Mouse (Mus musculus): Measurements from ENCODE around the gene Klc4. TPM values are rescaled to one million over a fixed set of nuclear protein-coding genes. Genes with fewer than 3 reads are reported as not detected.

The Klc4 gene
- polyA plus RNA-seq, 1 experiment from 2014 or later = 15.8 TPM

DNA sequence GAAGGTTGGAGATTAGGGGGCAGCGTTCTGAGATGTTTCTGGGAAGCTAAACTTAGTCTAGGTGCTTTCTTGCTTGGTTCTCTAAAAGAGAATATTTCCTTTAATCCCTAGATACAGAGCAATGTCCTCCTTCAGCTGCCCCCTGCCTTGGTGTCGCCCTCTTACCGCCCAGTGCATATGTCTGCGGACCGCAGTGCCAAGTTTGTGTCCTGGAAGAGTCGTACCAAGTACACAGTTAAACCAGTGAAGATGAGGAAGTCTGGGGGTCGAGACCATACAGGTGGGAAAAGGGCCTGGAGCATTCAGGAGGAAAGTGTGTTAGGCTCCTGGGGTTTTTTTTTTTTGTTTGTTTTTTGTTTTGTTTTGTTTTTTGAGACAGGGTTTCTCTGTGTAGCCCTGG is 1.5 kb upstream of the Klc4 start:
- Histone ChIP-seq H3K27ac (replicated peaks; ENCODE audit: low read depth, low read length) (no peak overlapping the region), H3K9me3 (ENCODE audit: control insufficient read depth, low read length) (no peaks in the 10 kb centered on the region), H3K4me2 (ENCODE audit: low read depth, low read length) (peak overlapping the region; percentile 73; the same call in 1 of the 2 replicates), H3K4me1 (ENCODE audit: control insufficient read depth, insufficient read depth, low read length) (peaks cover 29% of the 10 kb centered on the region), H3K4me3 (ENCODE audit: low read depth, low read length) (peak overlapping the region; percentile 77), H3K9ac (ENCODE audit: low read depth, low read length) (no peak overlapping the region), H3K27me3 (replicated peaks; ENCODE audit: control insufficient read depth, insufficient read depth, low read length) (no peaks in the 10 kb centered on the region), H3K36me3 (ENCODE audit: control insufficient read depth, insufficient read depth, low read length) (peaks cover 35% of the 10 kb centered on the region)
- WGBS = 89% methylated on average over 7 of the region's 7 CpGs
- no peak for ATAC-seq (ENCODE audit: low read depth)
- DNase-seq (ENCODE audit: low spot score) = no peak

DNA sequence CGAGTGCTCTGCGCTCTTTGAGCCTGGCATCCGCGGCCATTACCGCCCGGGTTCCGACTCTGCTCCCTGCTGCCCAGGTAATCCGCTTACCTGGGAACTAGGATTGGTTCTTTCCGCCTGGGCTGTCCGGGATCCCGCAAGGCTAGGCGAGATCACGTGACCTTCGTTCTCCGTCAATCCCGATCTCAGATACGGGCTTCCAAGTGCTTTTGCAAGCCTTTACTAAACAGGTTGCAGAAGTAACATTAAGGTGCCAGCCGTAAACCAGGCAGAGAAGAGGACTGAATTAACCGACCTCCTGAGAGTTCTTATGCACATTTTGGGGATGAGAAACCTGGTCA is 470 bp upstream of the Klc4 start:
- Histone ChIP-seq H3K4me3 (ENCODE audit: low read depth, low read length) (peak overlapping the region; percentile 77), H3K4me2 (ENCODE audit: low read depth, low read length) (peak overlapping the region; percentile 73), H3K36me3 (ENCODE audit: control insufficient read depth, insufficient read depth, low read length) (peaks cover 37% of the 10 kb centered on the region), H3K9ac (ENCODE audit: low read depth, low read length) (peak overlapping the region; percentile 87), H3K4me1 (ENCODE audit: control insufficient read depth, insufficient read depth, low read length) (peaks cover 19% of the 10 kb centered on the region), H3K27ac (replicated peaks; ENCODE audit: low read depth, low read length) (peak overlapping the region; percentile 79), H3K9me3 (ENCODE audit: control insufficient read depth, low read length) (no peaks in the 10 kb centered on the region), H3K27me3 (replicated peaks; ENCODE audit: control insufficient read depth, insufficient read depth, low read length) (no peaks in the 10 kb centered on the region)
- 0% methylated on average over 12 of the region's 19 CpGs for WGBS
- DNase-seq (ENCODE audit: low spot score) (no peak), ATAC-seq (ENCODE audit: low read depth) (peak; percentile 2; the same call in 1 of the 2 replicates)

DNA sequence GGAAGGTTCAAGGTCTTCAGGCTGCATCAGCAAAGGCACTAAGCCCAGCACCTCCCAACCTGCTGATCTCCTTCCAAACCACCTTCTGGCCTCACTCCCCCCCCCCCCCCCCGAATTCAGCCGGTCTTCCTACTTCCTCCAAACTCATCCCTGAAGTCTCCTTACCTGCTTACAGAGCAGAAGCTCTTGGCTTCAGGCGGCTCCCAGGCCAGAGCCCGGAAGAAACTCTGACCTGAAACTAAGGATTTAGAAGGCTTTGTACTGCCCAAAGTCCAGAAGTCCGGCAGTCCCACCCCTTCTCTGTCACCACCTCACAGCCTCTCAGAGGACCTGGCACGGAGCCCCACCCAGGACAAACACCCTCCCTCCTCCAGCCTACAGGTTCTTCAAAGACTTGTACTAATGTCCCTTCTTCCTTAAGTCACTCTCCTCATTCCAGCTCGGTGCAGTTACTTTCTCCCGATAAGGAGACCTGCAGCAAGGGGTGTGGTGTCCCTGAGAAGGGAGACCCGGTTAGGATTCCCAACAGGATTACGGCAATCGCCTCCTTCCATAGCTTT is 826 bp downstream of the Klc4 start:
- Histone ChIP-seq H3K36me3 (ENCODE audit: control insufficient read depth, insufficient read depth, low read length) (peaks cover 48% of the 10 kb centered on the region), H3K4me3 (ENCODE audit: low read depth, low read length) (peak overlapping the region; percentile 77), H3K4me2 (ENCODE audit: low read depth, low read length) (peak overlapping the region; percentile 84), H3K9ac (ENCODE audit: low read depth, low read length) (peak overlapping the region; percentile 81), H3K27ac (replicated peaks; ENCODE audit: low read depth, low read length) (peak overlapping the region; percentile 42), H3K27me3 (replicated peaks; ENCODE audit: control insufficient read depth, insufficient read depth, low read length) (no peaks in the 10 kb centered on the region), H3K9me3 (ENCODE audit: control insufficient read depth, low read length) (no peaks in the 10 kb centered on the region), H3K4me1 (ENCODE audit: control insufficient read depth, insufficient read depth, low read length) (peaks cover 17% of the 10 kb centered on the region)
- no peak for DNase-seq (ENCODE audit: low spot score)
- ATAC-seq (ENCODE audit: low read depth) = no peak
- WGBS = 11% methylated on average over 11 of the region's 11 CpGs

DNA sequence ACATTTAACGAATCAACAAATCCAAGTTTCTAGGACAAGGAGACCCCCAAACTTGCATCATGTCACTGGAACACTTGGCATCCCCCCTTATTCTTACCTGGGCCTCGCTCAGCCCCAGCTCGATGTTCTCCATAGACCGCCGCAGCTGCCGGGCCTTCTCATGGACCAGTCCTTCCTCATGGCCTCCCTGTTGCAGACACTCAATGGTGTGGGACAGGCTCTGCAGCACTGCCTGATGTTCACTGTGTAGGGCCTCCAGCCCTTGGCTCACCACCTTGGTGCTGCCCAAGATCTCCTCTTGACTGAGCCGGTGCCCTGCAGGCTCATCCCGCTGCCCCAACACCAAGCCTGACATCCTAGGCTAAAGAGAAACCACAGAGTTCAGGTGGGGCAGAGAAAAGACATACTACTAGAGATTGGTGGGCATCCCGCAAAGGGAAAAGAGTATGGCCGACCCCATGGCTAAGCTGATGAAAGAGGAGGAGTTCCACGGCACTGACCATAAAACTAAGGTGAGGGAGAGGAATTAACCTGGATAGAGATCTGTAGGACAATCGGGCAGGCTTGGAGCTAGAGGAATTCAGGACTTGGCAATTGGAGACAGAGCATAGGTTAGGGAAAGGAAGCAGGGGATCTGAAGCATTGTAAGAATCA is 1.5 kb downstream of the Klc4 start:
- 85% methylated on average over 12 of the region's 12 CpGs for WGBS
- ATAC-seq (ENCODE audit: low read depth) = no peak

DNA sequence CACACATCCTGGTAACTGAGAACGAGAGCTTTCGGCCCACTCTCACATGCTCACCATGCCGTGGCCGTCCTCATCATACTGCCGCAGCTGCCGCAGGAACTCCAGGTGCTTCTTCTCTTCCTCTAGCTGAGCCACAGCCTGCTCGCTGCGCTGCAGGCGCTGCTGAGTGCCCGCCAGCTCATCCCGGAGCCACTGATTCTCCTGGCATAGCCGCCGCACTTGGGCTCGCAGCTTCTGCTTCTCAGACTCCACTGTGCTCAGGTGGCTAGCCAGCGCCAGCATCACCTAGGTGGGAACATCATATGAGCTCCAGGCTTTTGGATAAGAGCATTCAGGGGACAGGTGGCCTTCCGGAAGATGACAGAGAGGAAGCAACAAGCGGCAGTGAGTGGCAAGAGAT is 3.8 kb downstream of the Klc4 start:
- H3K9ac ChIP-seq (ENCODE audit: low read depth, low read length) = no peak overlapping the region
- H3K27ac ChIP-seq (replicated peaks; ENCODE audit: low read depth, low read length) = no peak overlapping the region
- 94% methylated on average over 17 of the region's 17 CpGs for WGBS
- DNase-seq (ENCODE audit: low spot score) (no peak), ATAC-seq (ENCODE audit: low read depth) (no peak)
- no peak overlapping the region for H3K4me3 ChIP-seq (ENCODE audit: low read depth, low read length)
- H3K27me3 ChIP-seq (replicated peaks; ENCODE audit: control insufficient read depth, insufficient read depth, low read length) = no peaks in the 10 kb centered on the region
- peaks cover 13% of the 10 kb centered on the region for H3K4me1 ChIP-seq (ENCODE audit: control insufficient read depth, insufficient read depth, low read length)
- H3K36me3 ChIP-seq (ENCODE audit: control insufficient read depth, insufficient read depth, low read length) = peaks cover 40% of the 10 kb centered on the region
- H3K4me2 ChIP-seq (ENCODE audit: low read depth, low read length) = no peak overlapping the region
- H3K9me3 ChIP-seq (ENCODE audit: control insufficient read depth, low read length) = no peaks in the 10 kb centered on the region

More for the DNA sequence above, 1.5 kb downstream of the Klc4 start:
- peak overlapping the region; percentile 77; the same call in 1 of the 2 replicates for H3K4me3 ChIP-seq (ENCODE audit: low read depth, low read length)
- no peaks in the 10 kb centered on the region for H3K27me3 ChIP-seq (replicated peaks; ENCODE audit: control insufficient read depth, insufficient read depth, low read length)
- peak overlapping the region; percentile 84 for H3K4me2 ChIP-seq (ENCODE audit: low read depth, low read length)
- H3K9me3 ChIP-seq (ENCODE audit: control insufficient read depth, low read length) = no peaks in the 10 kb centered on the region
- no peak overlapping the region for H3K27ac ChIP-seq (replicated peaks; ENCODE audit: low read depth, low read length)
- peak overlapping the region; percentile 81 for H3K9ac ChIP-seq (ENCODE audit: low read depth, low read length)
- peaks cover 13% of the 10 kb centered on the region for H3K4me1 ChIP-seq (ENCODE audit: control insufficient read depth, insufficient read depth, low read length)
- H3K36me3 ChIP-seq (ENCODE audit: control insufficient read depth, insufficient read depth, low read length) = peaks cover 54% of the 10 kb centered on the region
- no peak for DNase-seq (ENCODE audit: low spot score)

DNA sequence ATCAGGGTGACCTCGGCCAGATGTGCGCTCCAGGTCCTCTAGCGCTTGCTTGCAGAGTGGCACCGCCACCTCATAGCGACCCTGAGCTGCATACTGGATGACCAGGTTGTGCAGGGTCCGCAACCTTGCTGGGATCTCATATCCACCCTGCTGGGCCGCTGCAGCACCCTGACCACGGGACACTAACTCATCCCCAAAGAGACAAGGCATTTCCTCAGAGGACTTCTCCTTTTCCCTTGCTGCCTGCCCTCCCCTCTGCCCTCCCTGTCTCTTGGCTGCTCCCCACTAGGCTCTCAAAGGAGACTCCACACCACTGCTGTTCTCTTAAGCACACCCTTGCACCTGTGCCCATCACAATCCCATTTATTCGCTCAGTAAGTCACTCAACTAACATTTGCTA is 5.9 kb downstream of the Klc4 start:
- H3K36me3 ChIP-seq (ENCODE audit: control insufficient read depth, insufficient read depth, low read length) = peaks cover 47% of the 10 kb centered on the region
- WGBS = 81% methylated on average over 7 of the region's 9 CpGs

DNA sequence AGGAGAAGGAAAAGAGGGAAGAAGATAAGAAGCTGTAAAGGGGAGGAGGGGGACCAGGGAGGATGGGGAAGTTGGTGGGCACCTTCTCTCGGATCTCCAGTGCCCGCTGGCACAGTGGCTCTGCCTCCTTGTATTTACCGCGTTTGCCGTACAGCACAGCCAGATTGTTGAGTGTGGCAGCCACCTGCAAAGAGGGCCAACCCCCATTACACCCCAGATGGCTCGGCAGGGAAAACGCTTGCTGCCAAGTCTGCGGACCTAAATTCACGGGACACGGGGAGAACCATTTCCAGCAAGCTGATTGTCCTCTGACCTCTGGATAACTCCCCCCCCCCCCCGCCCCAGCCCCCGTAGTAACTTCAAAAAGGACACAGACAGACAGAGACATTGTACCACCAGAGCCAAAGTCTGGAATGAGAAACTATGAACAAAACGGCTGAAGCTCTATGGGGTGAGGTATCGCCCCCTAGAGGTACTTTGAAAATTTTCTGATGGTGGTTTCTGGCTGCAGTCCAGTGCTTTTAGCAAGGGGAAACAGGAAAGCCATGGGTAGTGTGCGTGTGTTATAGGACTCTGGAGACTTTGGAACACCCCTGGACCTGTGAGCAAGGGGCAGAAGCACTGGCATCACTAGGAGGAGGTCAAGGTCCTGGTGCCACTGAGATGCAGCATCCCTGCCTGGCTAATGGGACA is 8.8 kb downstream of the Klc4 start:
- WGBS = 19% methylated on average over 15 of the region's 15 CpGs
- H3K4me1 ChIP-seq (ENCODE audit: control insufficient read depth, insufficient read depth, low read length) = no peaks in the 10 kb centered on the region; the same call in 1 of the 2 replicates
- peak overlapping the region; percentile 27 for H3K4me2 ChIP-seq (ENCODE audit: low read depth, low read length)

More for the DNA sequence above, 5.9 kb downstream of the Klc4 start:
- Histone ChIP-seq H3K27ac (replicated peaks; ENCODE audit: low read depth, low read length) (no peak overlapping the region), H3K27me3 (replicated peaks; ENCODE audit: control insufficient read depth, insufficient read depth, low read length) (no peaks in the 10 kb centered on the region), H3K4me2 (ENCODE audit: low read depth, low read length) (no peak overlapping the region), H3K4me3 (ENCODE audit: low read depth, low read length) (no peak overlapping the region), H3K9me3 (ENCODE audit: control insufficient read depth, low read length) (no peaks in the 10 kb centered on the region), H3K4me1 (ENCODE audit: control insufficient read depth, insufficient read depth, low read length) (peaks cover 6% of the 10 kb centered on the region; the same call in 1 of the 2 replicates), H3K9ac (ENCODE audit: low read depth, low read length) (no peak overlapping the region)
- DNase-seq (ENCODE audit: low spot score) (no peak), ATAC-seq (ENCODE audit: low read depth) (no peak)

DNA sequence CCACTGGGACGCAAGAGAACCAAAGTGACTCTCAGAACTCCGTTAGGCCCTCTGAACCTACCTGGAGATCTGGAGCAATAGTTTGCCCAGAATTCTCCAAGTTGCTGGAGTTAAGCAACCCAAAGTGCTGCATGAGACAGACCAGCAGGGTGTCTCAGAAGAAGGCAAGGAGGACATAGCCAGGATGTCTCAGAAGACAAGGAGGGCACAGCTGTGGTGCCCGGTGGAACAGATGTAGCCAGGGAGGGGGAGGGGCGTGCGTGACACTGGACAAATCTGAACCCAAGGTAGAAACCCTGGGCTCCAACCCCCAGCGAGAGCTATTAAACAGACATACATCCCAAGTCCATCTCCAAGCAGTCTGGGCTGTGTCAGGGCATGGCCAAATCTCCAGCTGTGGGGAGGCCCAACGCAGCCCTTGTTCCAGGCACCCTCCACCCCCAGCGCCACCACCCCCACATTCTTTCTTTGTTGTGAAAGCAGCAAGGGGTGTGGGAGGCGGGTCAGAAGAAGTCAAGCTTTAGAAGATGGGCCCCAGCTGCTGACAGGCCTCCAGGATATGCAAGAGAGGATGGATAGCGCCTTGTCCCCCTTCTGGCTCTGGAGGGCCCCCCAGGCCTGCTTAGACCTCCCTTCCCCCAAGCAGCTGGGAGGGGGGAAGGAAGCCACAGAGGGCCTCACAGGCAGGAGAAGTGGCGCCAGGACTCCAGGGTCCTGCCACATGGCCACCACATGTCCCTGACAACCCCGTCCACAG is 16.0 kb downstream of the Klc4 start:
- H3K4me2 ChIP-seq (ENCODE audit: low read depth, low read length) = peak overlapping the region; percentile 77
- peak; percentile 69 for ATAC-seq (ENCODE audit: low read depth)
- DNase-seq (ENCODE audit: low spot score) = peak; percentile 92
- peaks cover 13% of the 10 kb centered on the region; the same call in 1 of the 2 replicates for H3K36me3 ChIP-seq (ENCODE audit: control insufficient read depth, insufficient read depth, low read length)
- H3K27ac ChIP-seq (replicated peaks; ENCODE audit: low read depth, low read length) = peak overlapping the region; percentile 96
- peaks cover 44% of the 10 kb centered on the region for H3K4me1 ChIP-seq (ENCODE audit: control insufficient read depth, insufficient read depth, low read length)
- peak overlapping the region; percentile 99 for H3K4me3 ChIP-seq (ENCODE audit: low read depth, low read length)
- no peaks in the 10 kb centered on the region for H3K9me3 ChIP-seq (ENCODE audit: control insufficient read depth, low read length)
- H3K27me3 ChIP-seq (replicated peaks; ENCODE audit: control insufficient read depth, insufficient read depth, low read length) = no peaks in the 10 kb centered on the region
- peak overlapping the region; percentile 98 for H3K9ac ChIP-seq (ENCODE audit: low read depth, low read length)
- WGBS = 9% methylated on average over 11 of the region's 12 CpGs

More for the DNA sequence above, 8.8 kb downstream of the Klc4 start:
- DNase-seq (ENCODE audit: low spot score) (peak; percentile 86), ATAC-seq (ENCODE audit: low read depth) (peak; percentile 45)
- Histone ChIP-seq H3K9ac (ENCODE audit: low read depth, low read length) (peak overlapping the region; percentile 47; the same call in 1 of the 2 replicates), H3K27me3 (replicated peaks; ENCODE audit: control insufficient read depth, insufficient read depth, low read length) (no peaks in the 10 kb centered on the region), H3K27ac (replicated peaks; ENCODE audit: low read depth, low read length) (no peak overlapping the region; the same call in 1 of the 2 replicates), H3K9me3 (ENCODE audit: control insufficient read depth, low read length) (no peaks in the 10 kb centered on the region), H3K4me3 (ENCODE audit: low read depth, low read length) (0 out of 2 replicates have a peak overlapping the region, but pooled peaks have one; percentile 9), H3K36me3 (ENCODE audit: control insufficient read depth, insufficient read depth, low read length) (peaks cover 45% of the 10 kb centered on the region)
